Mouse (Mus musculus) ES-Bruce4 (cell line): ENCODE results near the gene Med18. TPM values are rescaled to one million over a fixed set of nuclear protein-coding genes. Genes with fewer than 3 reads are reported as not detected.

Source experiments
- H3K27ac ChIP-seq: 2 replicates; pipeline ENCODE4 v1.5.1; 2012; ENCODE audit warnings: low read length, inconsistent platforms; ENCODE audit not compliant: insufficient read depth
- H3K27me3 ChIP-seq: 2 replicates; pipeline ENCODE4 v1.6.1; 2012; ENCODE audit warnings: mild to moderate bottlenecking, low read length, inconsistent platforms; ENCODE audit not compliant: control insufficient read depth, poor library complexity, insufficient read depth, severe bottlenecking
- H3K36me3 ChIP-seq: 2 replicates; pipeline ENCODE4 v1.6.1; 2012; ENCODE audit warnings: inconsistent platforms, mild to moderate bottlenecking, low read length, moderate library complexity; ENCODE audit not compliant: control insufficient read depth, poor library complexity, insufficient read depth, severe bottlenecking
- H3K4me1 ChIP-seq: one replicate; pipeline ENCODE4 v1.8.1; 2011; ENCODE audit warnings: low read length; ENCODE audit not compliant: control insufficient read depth, insufficient read depth
- H3K4me3 ChIP-seq: 2 replicates; pipeline ENCODE4 v1.5.1; 2011; ENCODE audit warnings: low read depth, mild to moderate bottlenecking, low read length
- H3K9ac ChIP-seq: 2 replicates; pipeline ENCODE4 v1.6.1; 2012; ENCODE audit warnings: low read depth, mild to moderate bottlenecking, inconsistent platforms; ENCODE audit not compliant: poor library complexity, severe bottlenecking
- H3K9me3 ChIP-seq: replicated peaks from 2 replicates; pipeline ENCODE4 v1.6.1; 2012; ENCODE audit warnings: mild to moderate bottlenecking, low read length, inconsistent platforms; ENCODE audit not compliant: control insufficient read depth, poor library complexity, insufficient read depth, severe bottlenecking
- CTCF ChIP-seq: IDR thresholded peaks from one replicate; pipeline ENCODE4 v1.8.1; 2011; ENCODE audit warnings: low read depth, low read length
- EP300 ChIP-seq: IDR thresholded peaks from 2 replicates; pipeline ENCODE4 v1.6.1; 2011; ENCODE audit warnings: low read depth, low read length; ENCODE audit not compliant: insufficient read depth
- POLR2A ChIP-seq: IDR thresholded peaks from one replicate; pipeline ENCODE4 v1.8.1; 2011; ENCODE audit warnings: low read length; ENCODE audit not compliant: insufficient read depth
- polyA plus RNA-seq: library from polyadenylated mRNA; stranded (reverse); fragments of >200 nt; gene quantifications from 2 replicates; pipeline ENCODE4 v1.2.4, GENCODE M21; 2011; ENCODE audit warnings: low read depth; ENCODE audit not compliant: missing spikeins, insufficient read depth, insufficient read length

Med18 gene
- polyA plus RNA-seq, 1 experiment = 22.5 TPM

DNA sequence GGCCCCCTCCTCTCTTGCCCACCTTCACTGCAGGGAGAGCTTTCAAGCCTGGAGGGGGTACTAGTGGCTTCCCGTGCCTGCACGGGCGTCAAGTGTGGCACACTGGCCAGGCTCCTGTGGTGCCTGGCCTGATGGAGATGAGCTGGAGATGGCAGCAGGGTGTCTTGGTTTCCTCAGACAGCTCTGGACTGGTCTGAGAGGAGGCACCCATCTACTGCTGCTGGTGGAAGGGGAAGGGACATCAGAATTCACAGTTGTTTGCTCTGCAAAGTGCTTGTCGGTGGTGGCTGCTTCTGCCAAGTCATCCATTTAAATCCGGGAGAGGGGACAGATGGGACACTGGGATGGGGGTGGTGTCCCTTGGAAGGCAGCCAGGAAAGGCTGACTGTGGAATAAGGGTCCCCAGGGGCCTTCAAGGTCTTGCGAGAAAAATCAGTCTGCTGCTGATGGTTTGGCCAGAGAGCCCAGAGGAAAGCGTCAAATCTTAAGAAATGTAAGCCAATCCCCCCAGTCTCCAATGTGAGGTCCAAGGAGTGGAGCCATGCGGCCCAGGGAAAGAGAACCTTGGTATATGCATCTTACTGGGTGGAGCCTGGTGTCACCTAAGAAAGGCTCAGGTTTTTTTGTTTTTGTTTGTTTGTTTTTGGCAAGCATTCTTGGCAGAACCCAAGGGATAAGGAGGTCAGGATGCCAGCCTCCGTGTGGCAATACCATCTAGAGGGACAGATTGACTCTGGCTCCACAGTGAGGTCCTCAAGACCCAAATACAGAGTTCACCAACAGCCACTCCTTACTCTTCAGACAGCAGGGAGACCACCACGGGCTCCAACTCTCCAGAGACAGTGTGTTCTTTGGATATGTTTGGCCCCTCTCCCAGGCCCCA is 28.7 kb upstream of the Med18 start:
- no peak for TF ChIP-seq POLR2A
- Histone ChIP-seq H3K27ac (no peak overlapping the region), H3K27me3 (no peaks in the 10 kb centered on the region), H3K4me1 (no peaks in the 10 kb centered on the region), H3K9me3 (no peaks in the 10 kb centered on the region), H3K9ac (no peak overlapping the region), H3K4me3 (no peak overlapping the region), H3K36me3 (peaks cover 53% of the 10 kb centered on the region)

DNA sequence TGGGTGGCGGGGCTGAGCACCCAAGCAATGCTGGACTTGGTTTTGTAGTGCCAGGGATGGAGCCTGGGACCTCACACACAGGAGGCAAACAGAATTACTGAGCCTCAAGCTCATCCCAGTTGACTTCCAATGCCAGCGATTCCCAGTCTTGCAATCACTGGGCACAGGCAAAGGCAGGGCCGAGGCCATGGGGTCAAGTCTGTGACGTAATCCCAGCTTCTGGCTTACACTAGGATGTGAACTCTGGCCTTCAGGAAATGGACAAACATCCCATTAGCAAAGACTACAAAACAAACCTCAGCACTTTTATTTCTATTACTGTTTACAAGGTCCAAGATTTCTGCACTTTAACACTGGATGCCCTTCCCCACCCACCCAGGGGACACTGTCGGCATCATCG is 28.0 kb upstream of the Med18 start:
- Histone ChIP-seq H3K27ac (no peak overlapping the region), H3K9ac (no peak overlapping the region), H3K9me3 (no peaks in the 10 kb centered on the region), H3K4me1 (no peaks in the 10 kb centered on the region), H3K36me3 (peaks cover 46% of the 10 kb centered on the region), H3K27me3 (no peaks in the 10 kb centered on the region), H3K4me3 (no peak overlapping the region)
- TF ChIP-seq EP300 (no peak), CTCF (no peak), POLR2A (no peak)

DNA sequence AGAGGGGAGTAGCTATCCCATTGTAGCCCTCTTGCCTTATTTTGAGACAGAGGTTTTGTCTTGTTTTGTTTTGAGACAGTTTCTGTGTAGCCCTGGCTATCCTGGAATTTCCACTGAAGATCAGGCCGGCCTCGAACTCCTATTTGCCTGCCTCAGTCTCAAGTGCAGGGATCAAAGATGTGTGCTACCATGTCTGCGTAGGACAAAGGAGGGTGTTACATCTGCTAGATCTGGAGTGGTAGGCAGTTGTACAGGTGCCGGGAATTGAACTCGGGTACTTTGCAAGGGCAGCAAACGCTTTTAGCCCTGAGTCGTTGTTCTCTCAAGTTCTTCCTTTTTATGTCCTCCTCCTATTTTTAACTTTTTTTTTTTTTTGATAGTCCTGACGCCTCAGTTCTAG is 27.3 kb upstream of the Med18 start:
- no peaks in the 10 kb centered on the region for H3K27me3 ChIP-seq
- H3K27ac ChIP-seq = no peak overlapping the region
- H3K9ac ChIP-seq = no peak overlapping the region
- TF ChIP-seq EP300 (no peak), CTCF (no peak), POLR2A (no peak)
- H3K4me1 ChIP-seq = no peaks in the 10 kb centered on the region
- peaks cover 39% of the 10 kb centered on the region for H3K36me3 ChIP-seq
- H3K9me3 ChIP-seq = no peaks in the 10 kb centered on the region
- H3K4me3 ChIP-seq = no peak overlapping the region

DNA sequence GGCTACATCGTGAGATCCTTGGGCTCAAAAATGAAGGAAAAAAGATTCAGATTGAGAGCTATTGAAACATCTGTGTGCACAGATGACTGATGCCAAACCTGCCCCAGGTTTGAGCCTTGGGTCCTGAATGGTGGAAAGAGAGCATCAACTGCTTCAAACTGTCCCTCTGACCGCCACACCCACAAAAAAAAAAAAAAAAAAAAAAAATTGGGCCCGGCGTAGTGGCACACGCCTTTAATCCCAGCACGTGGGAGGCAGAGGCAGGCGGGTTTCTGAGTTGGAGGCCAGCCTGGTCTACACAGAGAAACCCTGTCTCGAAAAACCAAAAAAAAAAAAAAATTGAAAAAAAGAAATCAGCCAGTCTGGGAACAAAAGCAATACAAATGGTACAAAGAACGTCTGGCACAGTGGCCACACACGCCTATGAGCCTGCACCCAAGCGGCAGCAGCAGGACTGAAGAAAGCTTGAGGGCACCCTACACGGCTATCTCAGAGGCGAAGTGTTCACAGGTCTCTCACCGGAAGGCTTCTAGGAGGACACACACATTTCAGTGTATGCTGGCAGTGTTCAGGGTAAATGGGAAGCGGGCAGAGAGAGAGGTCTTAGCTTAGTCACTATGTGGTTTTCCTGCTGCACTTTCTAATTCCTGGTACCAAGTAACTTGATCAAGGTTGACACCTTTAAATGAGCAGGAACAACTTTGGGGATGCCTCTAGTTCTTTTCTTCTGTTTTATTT is 26.7 kb upstream of the Med18 start:
- no peak for TF ChIP-seq CTCF
- no peak for TF ChIP-seq EP300
- TF ChIP-seq POLR2A = no peak
- Histone ChIP-seq H3K4me1 (no peaks in the 10 kb centered on the region), H3K9ac (no peak overlapping the region), H3K4me3 (no peak overlapping the region), H3K9me3 (no peaks in the 10 kb centered on the region), H3K27me3 (no peaks in the 10 kb centered on the region), H3K27ac (no peak overlapping the region), H3K36me3 (peaks cover 33% of the 10 kb centered on the region)

DNA sequence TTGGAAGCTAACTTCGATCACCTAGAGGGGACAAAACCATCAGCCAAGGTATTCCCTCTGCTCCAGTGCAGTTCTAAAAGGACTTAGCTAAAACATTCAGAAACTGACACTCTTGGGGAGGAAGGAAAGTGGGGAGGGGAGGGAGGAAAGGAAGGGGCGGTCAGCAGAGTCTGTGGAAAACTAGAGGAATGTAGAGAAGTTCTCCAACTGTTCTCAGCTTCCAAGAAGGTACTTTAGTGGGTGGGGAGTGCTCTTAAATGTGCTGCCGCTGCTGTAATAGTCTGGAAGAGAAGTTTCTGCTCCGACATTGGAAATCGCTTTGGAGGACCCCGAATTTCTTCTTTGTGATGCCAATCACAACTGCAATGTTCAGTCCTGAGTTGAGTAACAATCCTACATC is 25.3 kb upstream of the Med18 start:
- no peak overlapping the region for H3K4me3 ChIP-seq
- H3K27ac ChIP-seq = no peak overlapping the region
- no peak overlapping the region for H3K9ac ChIP-seq
- peaks cover 18% of the 10 kb centered on the region for H3K36me3 ChIP-seq
- H3K27me3 ChIP-seq = no peaks in the 10 kb centered on the region
- H3K4me1 ChIP-seq = no peaks in the 10 kb centered on the region
- TF ChIP-seq CTCF (no peak), EP300 (no peak), POLR2A (no peak)
- H3K9me3 ChIP-seq = no peaks in the 10 kb centered on the region

DNA sequence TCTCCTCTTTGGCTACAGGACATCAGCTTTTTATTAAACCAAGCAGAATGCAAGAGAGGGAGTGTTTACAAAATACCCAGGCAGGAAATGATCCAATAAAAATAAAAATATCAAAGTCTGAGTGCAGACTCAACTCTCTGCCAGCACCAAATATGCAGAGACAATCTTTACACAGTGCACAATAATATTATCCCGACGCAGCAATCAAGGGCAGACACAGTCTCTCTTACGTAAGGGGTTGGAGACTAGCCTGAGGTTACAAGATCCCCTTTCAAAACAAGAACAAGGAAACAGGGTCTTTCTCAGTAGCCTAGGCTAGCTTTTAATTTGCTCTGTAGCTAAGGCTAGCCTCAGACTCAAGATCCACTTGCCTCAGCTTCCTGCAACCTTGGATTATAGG is 24.8 kb upstream of the Med18 start:
- H3K4me1 ChIP-seq = no peaks in the 10 kb centered on the region
- no peaks in the 10 kb centered on the region for H3K9me3 ChIP-seq

More for the DNA sequence above, 24.8 kb upstream of the Med18 start:
- Histone ChIP-seq H3K9ac (no peak overlapping the region), H3K36me3 (peaks cover 14% of the 10 kb centered on the region), H3K27ac (no peak overlapping the region), H3K4me3 (no peak overlapping the region), H3K27me3 (no peaks in the 10 kb centered on the region)
- TF ChIP-seq EP300 (no peak), CTCF (no peak), POLR2A (no peak)
